Comparison of ENCODE assay signal across 23 mouse cellular contexts in the genomic region with DNA sequence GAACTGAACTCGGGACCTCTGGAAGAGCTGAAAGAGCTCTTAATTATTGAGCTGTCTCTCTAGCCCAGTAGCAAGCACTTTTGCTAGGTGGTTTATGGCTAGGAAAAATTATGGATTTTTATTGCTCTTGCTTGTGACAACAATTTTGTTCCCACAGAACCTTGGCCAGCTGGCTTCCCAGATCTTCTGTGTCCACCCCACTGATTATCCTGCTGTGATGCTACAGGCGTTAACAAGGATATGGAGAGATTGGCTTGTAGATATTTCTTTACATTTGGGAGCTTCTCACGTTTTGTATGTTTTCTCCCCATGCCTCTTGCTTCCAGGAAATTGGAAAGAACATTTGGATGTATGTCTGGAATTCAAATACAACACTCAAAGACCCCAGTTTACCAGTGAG.
"Had no signal": no experiment of that assay in that cellular context is flagged by ENCODE, and none has a peak within 500 bp of the region (broad histone marks: within the 10 kb centered on the region; RNA-seq: fewer than 3 reads in every experiment).

No protein-coding gene starts in this region.

- H3K27me3 ChIP-seq: limb, embryonic 13.5 days; liver, embryonic 12.5 days; liver, embryonic 15.5 days; lung, embryonic 15.5 days; megakaryocyte, embryonic 14.5 days; neural tube, embryonic 12.5 days; neural tube, embryonic 15.5 days; stomach, embryonic 15.5 days had no signal

- H3K4me3 ChIP-seq: layer of hippocampus, adult 2 months; limb, embryonic 10.5 days; limb, embryonic 13.5 days; liver, embryonic 12.5 days; liver, embryonic 15.5 days; lung, embryonic 15.5 days; megakaryocyte, embryonic 14.5 days; midbrain, embryonic 10.5 days; neural tube, embryonic 12.5 days; neural tube, embryonic 15.5 days; stomach, embryonic 15.5 days had no signal

- H3K4me1 ChIP-seq: limb, embryonic 10.5 days; limb, embryonic 13.5 days; liver, embryonic 12.5 days; liver, embryonic 15.5 days; lung, embryonic 15.5 days; megakaryocyte, embryonic 14.5 days; midbrain, embryonic 10.5 days; neural tube, embryonic 12.5 days; neural tube, embryonic 15.5 days; stomach, embryonic 15.5 days had no signal

- H3K27ac ChIP-seq: kidney, postnatal 0 days; layer of hippocampus, adult 2 months; limb, embryonic 10.5 days; limb, embryonic 13.5 days; liver, embryonic 12.5 days; liver, embryonic 15.5 days; lung, embryonic 15.5 days; midbrain, embryonic 10.5 days; neural tube, embryonic 12.5 days; neural tube, embryonic 15.5 days; stomach, embryonic 15.5 days had no signal

- H3K36me3 ChIP-seq: limb, embryonic 10.5 days; limb, embryonic 13.5 days; liver, embryonic 12.5 days; liver, embryonic 15.5 days; lung, embryonic 15.5 days; midbrain, embryonic 10.5 days; neural tube, embryonic 12.5 days; neural tube, embryonic 15.5 days; stomach, embryonic 15.5 days had no signal

- H3K4me2 ChIP-seq: limb, embryonic 13.5 days; liver, embryonic 12.5 days; liver, embryonic 15.5 days; lung, embryonic 15.5 days; neural tube, embryonic 12.5 days; neural tube, embryonic 15.5 days; stomach, embryonic 15.5 days had no signal

- H3K9me3 ChIP-seq: limb, embryonic 10.5 days; liver, embryonic 15.5 days; lung, embryonic 15.5 days; megakaryocyte, embryonic 14.5 days; midbrain, embryonic 10.5 days; neural tube, embryonic 12.5 days; neural tube, embryonic 15.5 days; stomach, embryonic 15.5 days had no signal

- DNase-seq: kidney, postnatal 25 days; layer of hippocampus, adult 9-11 months; liver; lung, adult 18-20 months; lung, postnatal 10 days; lung, postnatal 36 days; midbrain, embryonic 14.5 days; right cerebral cortex, adult 18-20 months; right cerebral cortex, postnatal 25 days; spleen, adult 18-20 months; thymus, postnatal 25 days had no signal

- H3K9ac ChIP-seq: limb, embryonic 13.5 days; liver, embryonic 12.5 days; liver, embryonic 15.5 days; lung, embryonic 15.5 days; neural tube, embryonic 12.5 days; neural tube, embryonic 15.5 days; stomach, embryonic 15.5 days had no signal

- ATAC-seq: liver, embryonic 12.5 days had no signal
